Mouse (Mus musculus) lung, postnatal 0 days (tissue): ENCODE measurements at regions not wholly inside any gene's neighbourhood (a gene's known extent, or its start where the extent isn't known, plus 50 kb on each side); places are given as distances from the start of the nearest gene placed in this dataset.
A peak's percentile ranks its signal among the peaks of the same experiment; 100 is the strongest.

Source experiments
- ATAC-seq: fragments of 200-750 bp; cut with Nextera tagmentation; 2 replicates; pipeline ENCODE4 v1.8.0; 2017; ENCODE audit warnings: moderate library complexity
- DNase-seq: peaks from one replicate; pipeline ENCODE4 v3.0.0-alpha.2; 2016; ENCODE audit warnings: low spot score
- H3K27ac ChIP-seq: fragments of 300-500 bp; sonication (generic); 2 replicates; pipeline ENCODE4 v1.5.1; 2014; ENCODE audit warnings: antibody characterized with exemption, mild to moderate bottlenecking, low read length, mixed read lengths
- H3K27me3 ChIP-seq: fragments of 300-500 bp; sonication (generic); replicated peaks from 2 replicates; pipeline ENCODE4 v1.6.1; 2014; ENCODE audit warnings: low read length, mixed read lengths; ENCODE audit not compliant: insufficient read depth
- H3K36me3 ChIP-seq: fragments of 300-500 bp; sonication (generic); 2 replicates; pipeline ENCODE4 v1.6.1; 2014; ENCODE audit warnings: low read length, mixed read lengths; ENCODE audit not compliant: insufficient read depth
- H3K4me1 ChIP-seq: fragments of 300-500 bp; sonication (generic); 2 replicates; pipeline ENCODE4 v1.6.1; 2014; ENCODE audit warnings: antibody characterized with exemption, low read depth, low read length, mixed read lengths; ENCODE audit not compliant: insufficient read depth
- H3K4me2 ChIP-seq: fragments of 300-500 bp; sonication (generic); replicated peaks from 2 replicates; pipeline ENCODE4 v1.6.1; 2014; ENCODE audit warnings: low read depth, mild to moderate bottlenecking, low read length, moderate library complexity, mixed read lengths
- H3K4me3 ChIP-seq: fragments of 300-500 bp; sonication (generic); 2 replicates; pipeline ENCODE4 v1.5.1; 2014; ENCODE audit warnings: low read depth, low read length
- H3K9ac ChIP-seq: fragments of 300-500 bp; sonication (generic); replicated peaks from 2 replicates; pipeline ENCODE4 v1.6.1; 2014; ENCODE audit warnings: low read depth, mild to moderate bottlenecking
- H3K9me3 ChIP-seq: fragments of 300-500 bp; sonication (generic); 2 replicates; pipeline ENCODE4 v1.6.1; 2016; ENCODE audit warnings: low read length, mixed read lengths
- CTCF ChIP-seq: IDR thresholded peaks from 2 replicates; pipeline ENCODE4 v1.5.1; 2016; ENCODE audit warnings: antibody characterized with exemption, mild to moderate bottlenecking
- EP300 ChIP-seq: IDR thresholded peaks from 2 replicates; pipeline ENCODE4 v1.6.1; 2016; ENCODE audit warnings: antibody characterized with exemption, mild to moderate bottlenecking, control low read depth
- WGBS: fragments of 180-500 bp; shearing (Covaris S2); extraction: QIAGEN DNeasy Blood & Tissue Kit; methylation state at CpG from one replicate; pipeline ENCODE4 v1.1.7; 2014; 5-methylcytosine and 5-hydroxymethylcytosine counted together

- Histone ChIP-seq H3K4me3 (no peak overlapping the region), H3K27ac (no peak overlapping the region), H3K9ac (no peak overlapping the region), H3K36me3 (no peaks in the 10 kb centered on the region), H3K4me2 (no peak overlapping the region), H3K27me3 (no peaks in the 10 kb centered on the region), H3K9me3 (no peaks in the 10 kb centered on the region), H3K4me1 (no peaks in the 10 kb centered on the region)
- TF ChIP-seq EP300 (no peak), CTCF (no peak)
- WGBS: 75% methylated on average over 5 of the region's 5 CpGs
- no peak for DNase-seq
- ATAC-seq: no peak
These were observed 81.9 kb upstream of the Vldlr start for GRCm38 (mm10) chr19:27134360-27134759.

GRCm38 (mm10) chr19:27140892-27141291 lies 75.4 kb upstream of the Vldlr start:
- H3K4me2 ChIP-seq: no peak overlapping the region
- H3K27ac ChIP-seq: no peak overlapping the region
- H3K4me3 ChIP-seq: no peak overlapping the region
- no peaks in the 10 kb centered on the region for H3K9me3 ChIP-seq
- H3K9ac ChIP-seq: no peak overlapping the region
- 46% methylated on average over 3 of the region's 3 CpGs for WGBS
- no peaks in the 10 kb centered on the region for H3K27me3 ChIP-seq
- ATAC-seq (no peak), DNase-seq (no peak)
- H3K36me3 ChIP-seq: no peaks in the 10 kb centered on the region
- H3K4me1 ChIP-seq: no peaks in the 10 kb centered on the region
- TF ChIP-seq CTCF: no peak
- TF ChIP-seq EP300: no peak

GRCm38 (mm10) chr19:27142181-27142580 lies 74.1 kb upstream of the Vldlr start:
- Histone ChIP-seq H3K9ac (no peak overlapping the region), H3K4me3 (no peak overlapping the region), H3K27me3 (no peaks in the 10 kb centered on the region), H3K4me2 (no peak overlapping the region), H3K4me1 (no peaks in the 10 kb centered on the region), H3K27ac (no peak overlapping the region), H3K36me3 (no peaks in the 10 kb centered on the region), H3K9me3 (no peaks in the 10 kb centered on the region)
- DNase-seq: no peak
- TF ChIP-seq CTCF: no peak
- no peak for TF ChIP-seq EP300
- no peak for ATAC-seq
- 95% methylated on average over 4 of the region's 4 CpGs for WGBS

GRCm38 (mm10) chr19:27147404-27147803 lies 68.9 kb upstream of the Vldlr start:
- no peaks in the 10 kb centered on the region for H3K36me3 ChIP-seq
- H3K9ac ChIP-seq: no peak overlapping the region
- no peak for TF ChIP-seq EP300
- no peak for TF ChIP-seq CTCF
- DNase-seq (peak; percentile 11), ATAC-seq (peak; percentile 41; the same call in 1 of the 2 replicates)
- H3K27me3 ChIP-seq: no peaks in the 10 kb centered on the region
- H3K4me3 ChIP-seq: no peak overlapping the region
- H3K4me1 ChIP-seq: no peaks in the 10 kb centered on the region
- 51% methylated on average over 12 of the region's 12 CpGs for WGBS
- no peak overlapping the region for H3K27ac ChIP-seq
- no peaks in the 10 kb centered on the region for H3K9me3 ChIP-seq
- H3K4me2 ChIP-seq: no peak overlapping the region

GRCm38 (mm10) chr19:27148330-27148729 lies 68.0 kb upstream of the Vldlr start:
- H3K4me2 ChIP-seq: no peak overlapping the region
- no peaks in the 10 kb centered on the region for H3K36me3 ChIP-seq
- no peak overlapping the region for H3K27ac ChIP-seq
- ATAC-seq: no peak
- no peak for TF ChIP-seq EP300
- TF ChIP-seq CTCF: no peak
- H3K4me1 ChIP-seq: no peaks in the 10 kb centered on the region
- 34% methylated on average over 5 of the region's 5 CpGs for WGBS
- H3K9ac ChIP-seq: no peak overlapping the region
- DNase-seq: no peak
- H3K9me3 ChIP-seq: no peaks in the 10 kb centered on the region
- no peak overlapping the region for H3K4me3 ChIP-seq
- no peaks in the 10 kb centered on the region for H3K27me3 ChIP-seq

- 44% methylated on average over 4 of the region's 4 CpGs for WGBS
- Histone ChIP-seq H3K27ac (no peak overlapping the region), H3K4me1 (no peaks in the 10 kb centered on the region), H3K4me2 (no peak overlapping the region), H3K9ac (no peak overlapping the region), H3K36me3 (no peaks in the 10 kb centered on the region), H3K9me3 (no peaks in the 10 kb centered on the region), H3K27me3 (no peaks in the 10 kb centered on the region), H3K4me3 (no peak overlapping the region)
- TF ChIP-seq EP300 (0 out of 2 replicates have a peak, but pooled peaks have one; percentile 14), CTCF (no peak)
- DNase-seq: peak; percentile 11
- peak; percentile 44 for ATAC-seq
These were observed 66.7 kb upstream of the Vldlr start for GRCm38 (mm10) chr19:27149567-27149966.

GRCm38 (mm10) chr19:27161933-27162332 lies 54.4 kb upstream of the Vldlr start:
- no peaks in the 10 kb centered on the region for H3K9me3 ChIP-seq
- no peaks in the 10 kb centered on the region for H3K36me3 ChIP-seq
- ATAC-seq (no peak), DNase-seq (peak; percentile 42)
- TF ChIP-seq CTCF (no peak), EP300 (no peak)
- no peak overlapping the region for H3K9ac ChIP-seq
- no peak overlapping the region for H3K4me2 ChIP-seq
- H3K4me3 ChIP-seq: no peak overlapping the region
- H3K27ac ChIP-seq: no peak overlapping the region
- WGBS: 36% methylated on average over 4 of the region's 4 CpGs
- H3K4me1 ChIP-seq: no peaks in the 10 kb centered on the region
- H3K27me3 ChIP-seq: no peaks in the 10 kb centered on the region
